Mouse (Mus musculus): ENCODE results near the gene Magohb. TPM values are rescaled to one million over a fixed set of nuclear protein-coding genes. Genes with fewer than 3 reads are reported as not detected.
"Not testable (repeated sequence)": the region's sequence is repeated elsewhere in the genome, so short reads cannot be mapped to it uniquely, and the experiment has no call there.

Gene Magohb
- polyA plus RNA-seq, 1 experiment from 2014 or later, result 36.8 TPM

DNA sequence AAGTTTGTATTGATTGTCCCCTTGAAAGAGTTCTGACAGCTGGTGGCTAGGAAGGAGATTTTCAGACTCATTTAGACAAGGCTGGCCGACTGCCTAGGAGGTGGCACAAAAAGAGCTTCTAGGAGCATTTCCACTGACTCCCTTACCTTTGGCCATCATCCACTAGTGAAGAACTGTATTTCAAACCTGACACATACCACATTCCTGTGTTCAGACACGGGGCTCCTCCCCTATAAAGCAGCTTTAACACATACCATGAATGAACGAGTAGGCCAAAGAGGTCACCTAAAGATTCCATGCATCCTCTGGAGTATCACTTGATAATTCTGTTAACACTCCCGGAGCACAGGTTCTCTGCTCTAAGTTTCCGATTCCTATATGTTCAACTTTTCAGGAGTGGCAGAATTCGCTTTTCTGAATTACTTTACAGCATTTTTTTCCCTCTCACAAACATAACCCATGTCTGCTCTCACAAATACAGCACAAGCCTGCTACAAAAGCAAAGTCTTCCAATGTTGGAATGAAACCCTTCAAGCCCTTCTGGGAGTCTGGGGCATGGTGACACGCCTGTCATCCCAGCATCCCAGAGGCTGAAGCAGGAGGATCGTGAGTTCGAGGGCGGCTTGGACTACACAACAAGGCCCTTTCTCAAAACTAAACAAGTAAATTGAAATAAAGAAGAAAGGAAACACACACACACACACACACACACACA is 611 bp downstream of the Magohb start:
- peak overlapping the region; percentile 82 for H3K27ac ChIP-seq (ENCODE audit: low read length)
- 14% methylated on average over 10 of the region's 10 CpGs for WGBS
- no peaks in the 10 kb centered on the region for H3K4me1 ChIP-seq (ENCODE audit: insufficient read depth, low read depth, low read length)
- H3K27me3 ChIP-seq (replicated peaks; ENCODE audit: insufficient read depth, low read length), result no peaks in the 10 kb centered on the region
- peak overlapping the region; percentile 76 for H3K9ac ChIP-seq (replicated peaks; ENCODE audit: low read depth)
- no peaks in the 10 kb centered on the region for H3K9me3 ChIP-seq (ENCODE audit: low read length)
- peak overlapping the region; percentile 64 for H3K4me2 ChIP-seq (replicated peaks; ENCODE audit: low read depth, low read length)
- ATAC-seq, result peak; percentile 60
- H3K36me3 ChIP-seq (ENCODE audit: insufficient read depth, low read length), result no peaks in the 10 kb centered on the region; the same call in 1 of the 2 replicates
- DNase-seq (ENCODE audit: low spot score), result peak; percentile 27
- peak overlapping the region; percentile 75 for H3K4me3 ChIP-seq (ENCODE audit: low read depth, low read length)
- TF ChIP-seq CTCF (IDR thresholded peaks at IDR 0.05) (no peak), EP300 (IDR thresholded peaks at IDR 0.05) (no peak)

DNA sequence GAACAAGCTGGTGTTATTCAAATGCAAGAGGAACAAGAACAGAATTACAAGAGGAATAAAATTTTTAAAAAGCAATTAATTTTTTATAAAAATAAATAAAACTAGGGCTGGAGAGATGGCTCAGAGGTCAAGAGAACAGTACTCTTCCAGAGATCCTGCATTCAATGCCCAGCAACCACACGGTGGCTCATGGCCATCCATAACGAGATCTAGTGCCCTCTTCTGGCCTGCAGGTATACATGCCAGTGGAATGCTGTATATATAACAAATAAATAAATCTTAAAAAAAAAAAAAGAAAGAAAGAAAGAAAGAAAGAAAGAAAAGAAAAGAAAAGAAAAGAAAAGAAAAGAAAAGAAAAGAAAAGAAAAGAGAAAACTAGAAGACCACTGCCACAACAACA is 2.6 kb downstream of the Magohb start:
- H3K9ac ChIP-seq (replicated peaks; ENCODE audit: low read depth), result no peak overlapping the region
- H3K27me3 ChIP-seq (replicated peaks; ENCODE audit: insufficient read depth, low read length), result no peaks in the 10 kb centered on the region
- DNase-seq (ENCODE audit: low spot score) (peak; percentile 73), ATAC-seq (peak; percentile 58)
- H3K36me3 ChIP-seq (ENCODE audit: insufficient read depth, low read length), result no peaks in the 10 kb centered on the region; the same call in 1 of the 2 replicates
- H3K4me3 ChIP-seq (ENCODE audit: low read depth, low read length), result no peak overlapping the region
- no peak for TF ChIP-seq EP300 (IDR thresholded peaks at IDR 0.05)
- peak; percentile 74 for TF ChIP-seq CTCF (IDR thresholded peaks at IDR 0.05)
- H3K9me3 ChIP-seq (ENCODE audit: low read length), result no peaks in the 10 kb centered on the region
- H3K27ac ChIP-seq (ENCODE audit: low read length), result no peak overlapping the region
- H3K4me1 ChIP-seq (ENCODE audit: insufficient read depth, low read depth, low read length), result no peaks in the 10 kb centered on the region
- WGBS, result 5% methylated on average over 2 of the region's 2 CpGs
- no peak overlapping the region for H3K4me2 ChIP-seq (replicated peaks; ENCODE audit: low read depth, low read length)

DNA sequence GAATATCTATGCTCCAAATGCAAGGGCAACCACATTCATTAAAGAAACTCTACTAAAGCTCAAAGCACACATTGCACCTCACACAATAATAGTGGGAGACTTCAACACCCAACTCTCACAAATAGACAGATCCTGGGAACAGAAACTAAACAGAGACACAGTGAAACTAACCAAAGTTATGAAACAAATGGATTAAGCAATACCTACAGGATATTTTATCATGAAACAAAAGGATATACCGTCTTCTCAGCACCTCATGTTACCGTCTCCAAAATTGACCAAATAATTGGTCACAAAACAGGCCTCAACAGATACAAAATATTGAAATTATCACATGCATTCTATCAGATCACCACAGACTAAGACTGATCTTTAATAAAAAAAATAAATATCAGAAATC is 14.9 kb downstream of the Magohb start:
- H3K4me1 ChIP-seq (ENCODE audit: insufficient read depth, low read depth, low read length); H3K4me3 ChIP-seq (ENCODE audit: low read depth, low read length); H3K36me3 ChIP-seq (ENCODE audit: insufficient read depth, low read length); H3K9me3 ChIP-seq (ENCODE audit: low read length); DNase-seq (ENCODE audit: low spot score); H3K27me3 ChIP-seq (replicated peaks; ENCODE audit: insufficient read depth, low read length); ATAC-seq; H3K4me2 ChIP-seq (replicated peaks; ENCODE audit: low read depth, low read length); H3K27ac ChIP-seq (ENCODE audit: low read length); H3K9ac ChIP-seq (replicated peaks; ENCODE audit: low read depth): not testable (repeated sequence)
- WGBS, result 89% methylated on average over 2 of the region's 2 CpGs

DNA sequence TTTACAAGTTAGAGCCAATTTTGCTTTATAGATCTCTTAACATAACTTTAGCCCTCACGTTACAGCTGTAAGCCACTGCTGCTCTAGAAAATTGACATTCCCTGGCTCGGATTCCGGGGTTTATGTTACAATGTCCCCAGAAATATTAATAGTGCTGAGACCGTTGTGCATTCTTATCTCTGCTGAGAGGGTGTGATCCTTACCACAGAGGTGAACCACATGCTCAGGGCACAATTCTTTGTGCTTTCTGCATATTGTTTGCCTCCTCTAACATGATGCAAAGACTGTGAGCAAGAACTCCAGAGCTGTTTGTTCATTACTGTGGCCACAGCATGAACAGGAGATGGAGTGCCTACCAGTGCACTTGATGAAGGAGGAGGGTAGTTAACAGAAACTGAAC is 16.4 kb downstream of the Magohb start:
- no peak overlapping the region for H3K4me2 ChIP-seq (replicated peaks; ENCODE audit: low read depth, low read length)
- WGBS, result 77% methylated on average over 4 of the region's 4 CpGs

GRCm38 (mm10) chr6:131272311-131272710 is 20.7 kb downstream of the Magohb start:
- TF ChIP-seq CTCF (IDR thresholded peaks at IDR 0.05), result no peak
- WGBS, result 88% methylated on average over 1 of the region's 1 CpGs
- no peak overlapping the region for H3K4me3 ChIP-seq (ENCODE audit: low read depth, low read length)
- no peaks in the 10 kb centered on the region for H3K36me3 ChIP-seq (ENCODE audit: insufficient read depth, low read length)
- no peak overlapping the region for H3K27ac ChIP-seq (ENCODE audit: low read length)
- DNase-seq (ENCODE audit: low spot score) (peak; percentile 13), ATAC-seq (no peak)
- H3K27me3 ChIP-seq (replicated peaks; ENCODE audit: insufficient read depth, low read length), result no peaks in the 10 kb centered on the region
- H3K9me3 ChIP-seq (ENCODE audit: low read length), result no peaks in the 10 kb centered on the region
- no peak overlapping the region for H3K4me2 ChIP-seq (replicated peaks; ENCODE audit: low read depth, low read length)
- no peaks in the 10 kb centered on the region for H3K4me1 ChIP-seq (ENCODE audit: insufficient read depth, low read depth, low read length)
- H3K9ac ChIP-seq (replicated peaks; ENCODE audit: low read depth), result no peak overlapping the region

More for the DNA sequence above, 16.4 kb downstream of the Magohb start:
- Histone ChIP-seq H3K4me1 (ENCODE audit: insufficient read depth, low read depth, low read length) (no peaks in the 10 kb centered on the region), H3K9ac (replicated peaks; ENCODE audit: low read depth) (no peak overlapping the region), H3K9me3 (ENCODE audit: low read length) (no peaks in the 10 kb centered on the region), H3K27ac (ENCODE audit: low read length) (no peak overlapping the region), H3K4me3 (ENCODE audit: low read depth, low read length) (no peak overlapping the region), H3K27me3 (replicated peaks; ENCODE audit: insufficient read depth, low read length) (no peaks in the 10 kb centered on the region), H3K36me3 (ENCODE audit: insufficient read depth, low read length) (no peaks in the 10 kb centered on the region)
- no peak for ATAC-seq
- DNase-seq (ENCODE audit: low spot score), result no peak
- TF ChIP-seq CTCF (IDR thresholded peaks at IDR 0.05) (no peak), EP300 (IDR thresholded peaks at IDR 0.05) (no peak)

DNA sequence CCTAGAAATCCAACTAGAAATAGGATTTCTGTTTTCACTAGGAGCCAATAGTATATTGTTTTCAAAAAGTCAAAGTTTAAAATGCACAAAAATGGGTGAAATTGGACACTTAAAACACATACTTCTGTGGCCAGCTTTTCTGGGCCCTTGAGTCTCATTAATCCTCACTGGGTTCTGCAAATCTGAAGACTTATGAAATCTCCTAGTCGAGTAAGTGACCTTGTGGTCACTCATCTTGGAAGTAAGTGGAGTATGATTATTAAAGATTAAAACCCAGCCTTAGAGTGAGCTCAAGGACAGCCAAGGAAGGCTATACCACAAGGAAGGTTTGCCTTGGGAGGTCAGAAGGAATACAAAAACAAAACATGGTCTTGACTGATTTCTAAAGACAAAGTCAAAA is 22.7 kb downstream of the Magohb start:
- no peak overlapping the region for H3K9ac ChIP-seq (replicated peaks; ENCODE audit: low read depth)

More for the DNA sequence above, 22.7 kb downstream of the Magohb start:
- DNase-seq (ENCODE audit: low spot score) (no peak), ATAC-seq (no peak)
- H3K9me3 ChIP-seq (ENCODE audit: low read length), result no peaks in the 10 kb centered on the region
- H3K4me2 ChIP-seq (replicated peaks; ENCODE audit: low read depth, low read length), result no peak overlapping the region
- TF ChIP-seq EP300 (IDR thresholded peaks at IDR 0.05) (no peak), CTCF (IDR thresholded peaks at IDR 0.05) (no peak)
- H3K36me3 ChIP-seq (ENCODE audit: insufficient read depth, low read length), result no peaks in the 10 kb centered on the region
- H3K4me1 ChIP-seq (ENCODE audit: insufficient read depth, low read depth, low read length), result no peaks in the 10 kb centered on the region
- 34% methylated on average over 1 of the region's 1 CpGs for WGBS
- H3K27ac ChIP-seq (ENCODE audit: low read length), result no peak overlapping the region
- H3K4me3 ChIP-seq (ENCODE audit: low read depth, low read length), result no peak overlapping the region
- no peaks in the 10 kb centered on the region for H3K27me3 ChIP-seq (replicated peaks; ENCODE audit: insufficient read depth, low read length)

All from lung, postnatal 0 days (tissue).